Mouse (Mus musculus) small intestine, adult 2 months (tissue): ENCODE data around the gene Negr1.

Experiments used
- CTCF ChIP-seq: fragments of 200-500 bp; IDR thresholded peaks from 2 replicates; pipeline ENCODE4 v1.5.1; 2012; ENCODE audit warnings: low read depth, mild to moderate bottlenecking, control low read depth, inconsistent platforms, low read length, moderate library complexity, mixed read lengths; ENCODE audit not compliant: insufficient replicate concordance, insufficient read length; ENCODE audit errors: extremely low read depth
- POLR2A ChIP-seq: fragments of 200-500 bp; IDR thresholded peaks from 2 replicates; pipeline ENCODE4 v1.6.1; 2012; ENCODE audit warnings: low read depth, mild to moderate bottlenecking, control low read depth, inconsistent platforms, low read length, moderate library complexity

GRCm38 (mm10) chr3:156739529-156739928 lies 177.9 kb downstream of the Negr1 start:
- TF ChIP-seq CTCF = no peak
- TF ChIP-seq POLR2A = no peak
